Mouse (Mus musculus): ENCODE results near the gene Samd13. TPM values are rescaled to one million over a fixed set of nuclear protein-coding genes. Genes with fewer than 3 reads are reported as not detected.

The Samd13 gene
- total RNA-seq, 2 experiments from 2014 or later = 0.64 to 0.95 TPM

DNA sequence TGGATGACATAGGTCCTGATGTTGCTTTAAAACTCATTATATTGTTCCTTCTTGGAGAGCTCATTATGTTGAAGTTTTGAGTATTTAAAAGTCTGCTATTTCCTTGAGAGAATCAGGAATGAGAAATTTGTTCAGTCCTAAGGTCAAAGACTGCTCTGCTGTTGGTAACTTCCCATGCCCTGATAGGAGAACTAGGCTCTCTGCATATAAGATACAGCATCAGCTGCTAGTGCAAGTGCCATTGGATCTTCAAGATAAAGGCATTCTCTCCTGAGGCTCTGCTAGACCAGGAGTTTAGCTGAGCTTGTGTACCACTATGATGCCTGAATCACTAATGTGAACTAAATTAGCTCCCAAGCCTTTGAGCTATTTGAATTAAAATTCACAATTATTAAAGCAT lies 67.4 kb downstream of the Samd13 start:
- DNase-seq (ENCODE audit: low spot score) = no peak

- no peak for DNase-seq (ENCODE audit: low spot score)
Measured at GRCm38 (mm10) chr3:146616533-146617283, 68.7 kb downstream of the Samd13 start.

DNA sequence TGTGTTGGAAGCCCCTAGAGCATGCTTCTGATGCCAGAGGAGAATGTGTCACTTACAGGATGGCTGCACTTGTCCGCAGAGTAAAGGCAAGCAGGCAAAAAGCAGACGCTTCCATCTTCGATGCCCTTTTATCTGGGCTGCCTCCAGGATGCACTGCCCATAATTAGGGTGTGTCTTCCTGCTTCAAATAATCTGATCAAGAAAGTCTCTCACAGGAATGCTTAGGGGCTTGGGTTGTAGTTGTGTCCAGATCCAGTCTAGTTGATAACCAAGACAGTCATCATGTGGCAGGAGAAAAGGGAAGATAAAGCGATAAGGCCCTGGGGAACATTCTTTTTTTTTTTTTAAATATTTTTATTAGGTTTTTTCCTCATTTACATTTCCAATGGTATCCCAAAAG lies 69.9 kb downstream of the Samd13 start, which contains the start of gene Dnase2b:
Dnase2b (minus strand) TSS at position 101 of the 400 bp plus-strand sequence.
- no peak for DNase-seq (ENCODE audit: low spot score)

GRCm38 (mm10) chr3:146611821-146612220 lies 73.6 kb downstream of the Samd13 start:
- DNase-seq (ENCODE audit: low spot score) = no peak

DNA sequence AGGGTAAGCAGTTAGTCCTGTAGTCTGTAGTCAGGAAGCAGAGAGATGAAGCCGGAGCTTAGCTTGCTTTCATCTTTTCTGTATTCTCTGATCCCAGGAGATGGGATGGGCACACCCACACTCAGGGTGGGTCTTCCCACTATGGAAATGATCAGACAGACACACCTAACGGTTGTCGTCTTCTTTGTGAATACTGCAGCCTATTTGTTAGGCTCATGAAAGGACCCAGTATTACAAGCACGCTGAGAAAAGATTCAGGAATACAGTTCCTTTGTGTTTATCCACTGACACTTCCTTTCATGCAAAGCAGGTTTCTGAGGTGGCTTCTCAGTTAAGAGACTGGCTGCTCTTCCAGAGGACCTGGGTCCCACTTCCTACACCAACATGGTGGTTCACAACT lies 74.1 kb downstream of the Samd13 start:
- no peak for DNase-seq (ENCODE audit: low spot score)

DNA sequence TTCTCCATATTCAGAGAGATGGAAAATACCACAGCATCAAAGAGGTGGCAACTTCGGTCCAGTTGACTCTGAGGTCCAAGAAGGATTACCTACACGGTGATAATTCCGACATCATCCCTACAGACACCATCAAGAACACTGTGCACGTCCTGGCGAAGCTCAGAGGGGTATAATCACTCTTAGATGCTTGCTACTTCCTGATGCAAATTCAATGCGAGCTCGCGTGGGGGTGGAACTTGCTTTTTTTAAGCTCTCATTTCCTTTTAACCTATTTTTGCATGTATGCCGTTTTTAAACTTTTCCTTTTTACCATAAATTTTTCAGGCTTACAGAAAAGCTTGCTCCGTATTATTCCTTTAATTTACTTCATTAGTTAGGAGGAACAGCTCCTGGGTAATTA lies 75.1 kb downstream of the Samd13 start:
- DNase-seq (ENCODE audit: low spot score) = no peak

- DNase-seq (ENCODE audit: low spot score) = no peak
Measured at GRCm38 (mm10) chr3:146607368-146607767, 78.0 kb downstream of the Samd13 start.

- DNase-seq (ENCODE audit: low spot score) = no peak
Measured at GRCm38 (mm10) chr3:146604647-146605046, 80.7 kb downstream of the Samd13 start.

DNA sequence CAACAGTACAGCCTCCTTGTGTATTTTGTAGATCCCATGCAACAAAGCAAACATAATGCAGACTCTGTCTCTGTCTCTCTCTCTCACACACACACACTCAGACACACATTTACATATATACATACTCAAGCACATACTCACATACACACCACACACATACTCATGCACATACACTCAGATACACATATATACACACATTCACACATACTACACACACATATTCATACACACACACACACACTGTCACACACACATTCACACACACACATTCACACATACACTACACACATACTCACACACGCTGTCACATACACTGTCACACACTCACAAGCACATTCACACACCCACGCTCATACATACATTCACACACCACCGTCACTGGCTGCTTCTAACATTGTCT lies 82.9 kb downstream of the Samd13 start:
- no peak for DNase-seq (ENCODE audit: low spot score)

GRCm38 (mm10) chr3:146601205-146601604 lies 84.2 kb downstream of the Samd13 start:
- no peak for DNase-seq (ENCODE audit: low spot score)

- DNase-seq (ENCODE audit: low spot score) = no peak
Measured at GRCm38 (mm10) chr3:146599198-146599900, 86.0 kb downstream of the Samd13 start.

DNA sequence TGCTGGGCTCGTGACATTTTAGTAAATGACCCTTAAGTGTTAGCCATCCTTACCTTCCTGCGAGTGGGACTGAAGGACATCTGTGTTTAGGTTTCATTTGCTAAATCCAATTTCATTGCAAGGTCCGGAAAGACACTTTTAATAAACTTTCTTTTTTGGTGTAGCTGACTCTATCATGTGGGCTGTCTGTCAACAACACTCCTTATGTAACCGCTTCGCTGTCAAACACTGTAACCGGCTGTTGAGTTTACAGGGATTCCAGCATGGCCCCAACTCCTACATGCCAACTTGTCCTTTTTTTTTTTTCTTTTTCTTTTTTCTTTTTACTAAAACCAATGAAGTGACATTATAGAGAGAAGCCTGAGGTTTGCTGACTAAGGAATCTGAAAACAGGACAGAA lies 87.0 kb downstream of the Samd13 start:
- no peak for DNase-seq (ENCODE audit: low spot score)

DNA sequence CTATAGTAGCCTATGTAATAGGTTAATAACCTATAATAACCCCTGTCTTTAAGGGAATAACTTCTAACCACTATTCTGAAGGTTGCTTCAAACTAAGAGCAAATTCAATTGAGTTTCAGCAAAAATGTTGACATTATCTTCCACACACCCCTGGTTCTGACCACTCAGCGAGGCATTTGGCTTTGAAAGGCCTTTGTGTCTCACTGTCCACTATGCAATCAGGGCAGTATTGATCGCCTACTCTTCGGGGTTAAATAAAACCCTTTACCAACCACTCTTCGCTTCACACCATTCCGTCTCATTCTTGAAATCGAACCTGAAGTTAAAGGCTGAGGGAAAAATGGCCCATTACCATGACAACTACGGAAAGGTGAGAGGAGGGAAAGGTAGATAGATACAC lies 88.5 kb downstream of the Samd13 start:
- no peak for DNase-seq (ENCODE audit: low spot score)

GRCm38 (mm10) chr3:146596387-146596786 lies 89.0 kb downstream of the Samd13 start:
- DNase-seq (ENCODE audit: low spot score) = no peak

- DNase-seq (ENCODE audit: low spot score) = no peak
Measured at GRCm38 (mm10) chr3:146595440-146595839, 90.0 kb downstream of the Samd13 start.

Other genes with a start within 250 kb of the Samd13 start
- gene Ctbs, start 235.8 kb downstream of the Samd13 start, total RNA-seq (2021) = 1 to 10 TPM; 3.6 to 4.9 TPM
- 1 to 10 TPM; 7.0 to 8.5 TPM for gene Spata1, start 185.8 kb downstream of the Samd13 start, total RNA-seq (2021)
- gene Gng5, start 185.8 kb downstream of the Samd13 start, total RNA-seq (2021) = 100 to 1,000 TPM; 468 to 538 TPM
- gene Rpf1, start 164.2 kb downstream of the Samd13 start, total RNA-seq (2021) = 10 to 100 TPM; 13.3 to 13.4 TPM
- gene Uox, start 115.2 kb downstream of the Samd13 start, total RNA-seq (2021) = under 1 TPM in 1 of 2 experiments, not detected in 1; 0.45 TPM
- not detected for gene Dnase2b, start 70.0 kb downstream of the Samd13 start, total RNA-seq (2021)
- not detected for gene 4930503B20Rik, start 34.3 kb downstream of the Samd13 start, total RNA-seq (2021)
- 10 to 100 TPM; 40.0 to 49.3 TPM for gene Prkacb, start 127.4 kb upstream of the Samd13 start, total RNA-seq (2021)
- gene Ttll7, start 166.8 kb upstream of the Samd13 start, total RNA-seq (2021) = 100 to 1,000 TPM in 1 of 2 experiments, 10 to 100 TPM in 1; 96.7 to 130 TPM

All from gastrocnemius, adult 18-20 months (tissue).